Mouse (Mus musculus) MEL-GATA-1-ER (cell line): ENCODE measurements around the gene Amigo1.

ENCODE experiments used
- DNase-seq: peaks from one replicate; pipeline ENCODE4 v3.0.0-alpha.2; 2012; ENCODE audit warnings: low read depth; ENCODE audit errors: extremely low read depth

Amigo1 gene

DNA sequence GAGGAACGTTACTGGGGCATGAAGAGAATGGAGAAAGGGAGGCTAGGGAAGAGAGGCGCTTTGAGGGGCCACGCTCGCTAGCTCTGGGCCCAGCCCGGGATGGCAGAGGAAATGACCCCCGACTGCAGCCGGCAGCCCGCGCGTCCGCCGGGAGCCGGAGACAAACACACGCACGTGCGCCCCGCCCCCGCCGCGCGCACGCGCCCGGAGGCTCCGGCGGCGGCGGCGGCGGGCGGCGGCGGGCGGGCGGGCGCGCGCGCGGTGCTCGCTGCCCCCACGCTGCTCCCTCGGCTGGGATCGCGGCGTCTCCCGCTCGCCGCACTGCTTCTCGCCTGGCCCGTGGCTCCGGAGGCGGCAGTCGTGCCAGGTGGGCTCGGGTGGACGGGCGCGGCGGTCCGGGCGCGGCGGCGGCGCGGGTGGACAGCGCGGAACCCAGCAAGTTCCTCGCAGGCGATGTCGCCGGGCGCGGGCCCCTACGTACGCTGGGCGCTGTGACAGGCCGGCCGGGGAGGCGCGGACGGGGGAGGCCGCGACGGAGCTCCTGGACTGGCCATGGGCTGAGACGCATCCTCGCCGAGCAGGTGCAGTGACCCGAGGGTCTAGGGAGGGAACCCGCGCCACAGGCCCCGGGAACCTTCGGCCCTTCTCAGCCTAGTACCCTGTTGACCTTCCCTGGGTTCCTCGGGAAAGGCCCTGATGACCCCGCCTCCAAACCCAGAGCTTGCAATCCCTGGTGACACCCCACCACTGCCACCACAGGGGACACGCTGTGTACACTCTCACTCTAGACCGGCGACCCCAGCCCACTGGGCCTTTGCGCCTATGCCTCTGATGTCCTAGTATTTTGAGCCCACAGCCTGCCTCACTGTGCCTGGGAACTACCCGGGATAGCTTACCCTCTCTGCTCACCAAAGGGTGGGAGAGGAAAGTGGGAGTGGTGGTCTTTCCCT lies at the start of gene Amigo1:
Gene Amigo1, plus strand, starts transcription at position 238 of the 950 bp plus-strand sequence.
- no peak for DNase-seq

DNA sequence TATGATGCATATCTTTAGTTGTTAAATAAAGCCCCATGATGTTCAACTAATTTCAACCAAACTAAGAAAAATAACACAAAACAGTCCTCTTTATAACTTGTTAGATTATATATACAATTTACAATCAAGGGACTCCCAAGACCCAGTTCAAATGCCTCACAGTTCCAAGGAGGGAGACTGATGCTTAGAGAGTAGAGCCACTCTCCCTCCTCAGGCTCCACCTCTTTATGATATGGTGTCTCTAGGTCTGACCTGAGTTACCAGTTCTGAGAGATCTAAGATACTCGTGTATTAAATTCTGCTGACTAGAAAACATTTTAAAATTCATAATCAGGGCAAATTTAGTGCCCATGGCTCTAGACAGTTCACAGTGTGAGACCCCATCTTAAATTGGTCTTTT lies 47.0 kb upstream of the Amigo1 start:
- no peak for DNase-seq

DNA sequence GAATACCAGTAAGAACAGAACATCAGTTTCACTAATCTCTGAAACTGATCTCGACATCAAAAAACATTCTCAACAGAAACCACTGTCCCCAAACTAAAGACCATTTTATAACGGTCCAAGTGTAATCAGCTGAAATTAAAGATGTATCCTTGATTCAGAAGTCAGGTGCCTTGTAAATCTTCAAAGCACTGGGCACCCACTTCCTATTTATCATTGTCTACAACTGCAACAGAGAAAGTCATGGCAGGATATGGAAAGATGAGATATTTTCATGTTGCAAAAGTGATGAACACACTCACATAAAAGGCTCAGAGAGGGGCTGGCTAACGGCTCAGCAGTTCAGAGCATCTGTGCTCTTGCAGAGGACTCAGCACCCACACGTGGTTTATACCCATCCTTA lies 45.3 kb upstream of the Amigo1 start:
- DNase-seq = no peak

DNA sequence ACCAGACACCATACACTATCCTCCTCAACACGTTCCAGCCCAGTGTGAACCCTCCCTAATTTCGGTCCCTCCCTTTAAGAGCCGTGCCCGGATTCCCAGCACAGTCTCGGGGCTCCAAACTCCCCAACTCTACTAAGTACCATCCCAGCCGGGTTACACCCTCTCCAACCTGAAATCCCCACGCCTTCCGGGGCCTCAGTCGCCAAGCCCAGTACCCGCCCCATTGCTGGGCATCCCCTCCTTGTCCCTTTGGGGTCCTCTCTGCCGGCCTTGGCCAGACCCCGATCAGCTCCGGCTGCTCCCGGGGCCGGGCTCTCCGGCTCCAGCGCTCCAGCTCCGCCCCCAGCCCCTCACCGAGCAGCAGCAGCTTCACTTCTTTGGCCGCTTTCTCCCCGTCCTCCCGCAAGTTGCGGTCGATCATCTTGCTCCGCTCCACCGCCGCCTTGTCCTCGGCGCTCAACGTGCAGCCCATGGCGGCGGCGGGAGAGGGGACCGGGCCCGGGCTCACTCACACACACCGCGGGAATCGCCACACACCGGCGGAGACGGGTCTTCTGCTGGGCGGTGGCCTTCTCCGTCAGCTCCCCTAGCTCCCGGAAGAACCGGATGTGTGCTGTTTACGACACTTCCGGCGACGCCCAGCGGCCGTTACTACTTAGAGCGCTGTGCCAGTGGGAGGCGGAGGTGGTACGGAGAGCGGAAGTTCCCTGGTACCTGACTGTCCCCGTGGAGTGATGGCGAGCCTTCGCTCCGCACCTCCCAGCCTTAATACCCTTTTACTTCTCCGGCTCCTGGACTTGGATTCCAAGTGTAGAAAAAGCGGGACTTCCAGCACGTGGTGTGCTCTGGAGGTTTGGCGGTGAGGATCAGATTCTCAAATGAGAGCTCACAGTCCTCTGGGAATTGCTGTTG lies 40.3 kb upstream of the Amigo1 start, which contains the start of gene Gnai3:
Gene Gnai3, minus strand, starts transcription at position 613 of the 912 bp plus-strand sequence.
- peak; percentile 96 for DNase-seq

DNA sequence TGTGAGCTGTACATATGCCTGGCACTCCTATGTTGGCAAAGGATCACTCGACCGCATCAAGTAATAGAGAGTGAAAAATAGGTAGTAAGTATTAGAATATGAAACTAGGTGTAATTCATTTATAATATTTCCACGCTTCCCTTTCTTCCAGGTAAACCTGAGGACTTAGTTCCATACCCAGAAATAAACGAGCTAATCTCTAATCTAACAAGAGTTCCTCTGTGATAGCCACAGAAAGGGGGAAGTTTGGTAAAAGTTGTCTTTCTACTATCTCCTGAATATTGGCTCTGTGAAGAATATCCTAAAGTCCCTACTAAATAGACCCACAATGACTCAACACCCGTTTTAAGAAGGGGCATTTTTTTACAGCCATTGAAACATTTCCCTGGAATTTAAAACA lies 39.5 kb upstream of the Amigo1 start:
- peak; percentile 61 for DNase-seq

DNA sequence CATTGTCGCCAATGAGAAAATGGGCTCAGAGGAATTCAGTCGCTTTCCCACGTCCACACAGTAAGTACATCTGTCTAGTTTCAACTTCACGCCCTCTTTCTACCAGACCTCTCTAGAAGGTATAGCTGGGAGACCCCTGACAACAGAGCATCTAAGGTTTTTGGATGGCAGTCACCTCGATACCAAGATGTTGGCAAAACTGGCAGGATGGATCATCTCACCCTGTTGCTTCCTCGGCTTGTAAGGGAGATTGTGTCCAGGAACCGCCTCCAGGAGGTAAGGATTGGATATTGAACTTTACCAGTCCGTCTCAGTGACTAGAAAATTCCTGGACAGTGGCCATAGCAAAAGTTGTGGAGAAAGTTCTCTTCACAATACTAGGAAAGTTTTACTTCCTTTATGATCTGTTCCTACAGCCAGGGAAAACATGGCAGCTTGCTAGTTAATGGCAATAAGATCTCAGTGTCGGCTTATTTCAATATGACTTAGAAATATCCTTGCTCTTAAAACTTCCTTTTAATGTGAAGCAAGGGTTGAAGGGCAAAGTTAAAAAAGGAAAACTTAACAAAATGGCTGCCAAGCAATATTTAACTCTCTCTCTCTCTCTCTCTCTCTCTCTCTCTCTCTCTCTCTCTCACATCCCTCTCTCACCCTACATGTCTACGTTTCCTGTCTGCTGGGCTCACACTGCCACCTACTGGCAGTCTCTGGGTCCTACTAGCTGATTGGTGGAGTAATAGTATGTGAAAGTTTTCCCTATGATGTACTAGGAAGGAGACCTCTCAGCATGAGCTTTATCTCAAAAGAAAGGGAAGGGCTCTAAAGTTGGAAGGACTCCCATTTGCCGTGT lies 38.5 kb upstream of the Amigo1 start:
- peak; percentile 96 for DNase-seq

DNA sequence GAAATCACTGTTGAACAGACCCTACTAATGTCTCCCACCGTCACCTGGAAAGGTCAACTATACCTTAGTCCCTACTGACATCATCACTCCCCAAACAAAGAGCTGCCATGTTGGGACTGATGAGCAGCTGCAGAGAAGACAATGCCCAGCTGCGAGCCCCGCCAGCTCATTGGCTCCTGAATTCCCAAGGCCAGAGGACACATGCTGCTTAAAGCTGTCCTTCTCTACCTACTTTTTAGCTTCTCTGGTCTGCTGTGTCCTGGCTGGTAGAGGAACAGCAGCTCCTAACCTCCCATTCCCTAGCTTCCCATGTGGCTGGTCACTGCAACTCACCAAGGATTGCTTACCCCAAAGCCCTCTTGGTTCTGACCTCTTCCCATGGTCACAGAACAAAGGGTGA lies 33.8 kb upstream of the Amigo1 start:
- no peak for DNase-seq

DNA sequence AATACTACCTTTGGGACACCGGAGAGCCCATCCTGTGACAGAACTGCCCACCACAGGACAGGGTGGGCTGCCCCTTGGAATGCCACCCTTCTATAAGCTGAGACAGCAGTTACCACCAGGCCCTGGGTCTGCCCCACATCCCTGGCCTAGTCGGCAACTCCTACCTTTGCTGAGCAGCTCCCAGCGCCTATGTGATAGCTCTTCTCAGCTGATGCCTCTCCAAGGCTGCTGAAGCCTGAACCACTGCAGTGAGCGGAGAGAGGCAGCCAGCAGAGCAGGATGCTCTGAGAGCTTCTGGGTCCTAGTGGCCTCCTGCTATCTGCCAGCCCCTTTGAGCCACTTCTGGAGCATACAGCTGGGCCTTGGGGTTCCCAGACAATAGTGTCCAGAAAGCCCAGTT lies 31.5 kb upstream of the Amigo1 start, which contains the start of gene Gpr61:
Gene Gpr61, minus strand, starts transcription at position 227 of the 400 bp plus-strand sequence.
- DNase-seq = no peak

DNA sequence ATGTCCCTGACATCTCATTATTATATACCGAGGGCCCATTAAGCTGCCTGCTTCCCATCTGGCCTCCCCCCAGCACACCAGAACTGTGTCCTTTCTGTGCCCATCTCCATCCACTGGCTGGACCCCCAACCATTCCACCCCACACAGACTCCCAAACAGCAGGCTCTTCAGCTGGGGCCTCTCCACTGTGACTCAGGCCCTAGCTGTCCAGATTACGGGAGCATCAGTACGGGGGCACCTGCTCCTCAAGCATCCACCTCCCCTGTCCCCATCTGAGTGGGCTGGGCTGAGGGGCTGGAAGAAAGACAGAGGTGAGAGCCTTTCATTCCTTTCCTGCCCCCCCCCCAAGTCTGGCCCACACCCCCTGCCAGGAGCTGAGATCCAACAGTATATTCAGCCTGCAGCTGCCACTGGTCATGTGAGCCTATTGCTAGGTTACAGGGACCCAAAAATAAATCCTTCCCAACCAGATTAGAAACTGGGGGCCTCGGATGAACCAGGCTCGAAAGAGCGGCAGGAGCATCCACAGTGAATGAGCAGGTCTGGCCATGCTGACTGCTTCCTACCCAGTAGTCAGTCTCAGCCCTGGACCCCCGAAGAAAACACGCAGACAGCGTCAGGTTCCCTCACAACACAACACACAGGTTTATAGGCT lies 27.6 kb upstream of the Amigo1 start:
- no peak for DNase-seq

DNA sequence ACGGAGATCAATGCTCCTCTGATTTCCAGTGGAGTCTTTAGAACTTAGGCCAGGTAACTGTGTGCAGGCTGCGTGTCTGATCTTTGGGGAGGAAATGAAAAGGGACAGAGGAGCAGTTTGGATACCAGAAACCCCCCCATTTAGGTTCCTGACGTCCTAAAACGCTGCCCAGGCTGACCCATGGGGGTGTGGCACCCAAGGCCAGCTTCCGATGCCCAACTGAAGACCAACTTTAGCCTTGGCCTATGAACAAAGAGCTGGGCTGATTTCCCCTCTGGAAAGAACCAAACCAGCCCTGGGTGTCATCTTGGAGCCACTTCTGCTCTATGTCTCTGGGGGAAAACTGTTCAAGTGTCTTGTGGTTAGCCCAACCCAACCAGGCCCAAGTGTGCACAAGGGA lies 22.0 kb upstream of the Amigo1 start:
- no peak for DNase-seq

DNA sequence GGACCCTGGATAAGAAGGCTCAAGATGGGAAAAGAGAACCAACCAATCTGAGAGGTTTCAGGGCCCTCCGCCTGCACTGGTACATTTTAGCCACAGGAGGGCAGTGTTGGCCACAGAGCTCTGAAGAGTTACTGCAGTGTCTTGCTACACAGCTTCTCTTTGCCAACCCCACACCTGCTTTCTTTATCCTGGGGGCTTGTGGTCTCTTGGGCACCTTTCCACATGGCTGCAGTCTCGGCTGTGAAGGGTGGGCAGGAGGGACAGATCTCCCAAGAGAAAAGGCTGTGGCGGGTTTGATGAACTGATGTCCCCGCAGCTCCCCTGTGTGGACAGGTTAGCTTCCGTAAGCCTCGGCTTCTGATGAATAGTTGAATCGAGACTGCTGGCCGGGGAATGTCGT lies 21.3 kb upstream of the Amigo1 start:
- peak; percentile 56 for DNase-seq

DNA sequence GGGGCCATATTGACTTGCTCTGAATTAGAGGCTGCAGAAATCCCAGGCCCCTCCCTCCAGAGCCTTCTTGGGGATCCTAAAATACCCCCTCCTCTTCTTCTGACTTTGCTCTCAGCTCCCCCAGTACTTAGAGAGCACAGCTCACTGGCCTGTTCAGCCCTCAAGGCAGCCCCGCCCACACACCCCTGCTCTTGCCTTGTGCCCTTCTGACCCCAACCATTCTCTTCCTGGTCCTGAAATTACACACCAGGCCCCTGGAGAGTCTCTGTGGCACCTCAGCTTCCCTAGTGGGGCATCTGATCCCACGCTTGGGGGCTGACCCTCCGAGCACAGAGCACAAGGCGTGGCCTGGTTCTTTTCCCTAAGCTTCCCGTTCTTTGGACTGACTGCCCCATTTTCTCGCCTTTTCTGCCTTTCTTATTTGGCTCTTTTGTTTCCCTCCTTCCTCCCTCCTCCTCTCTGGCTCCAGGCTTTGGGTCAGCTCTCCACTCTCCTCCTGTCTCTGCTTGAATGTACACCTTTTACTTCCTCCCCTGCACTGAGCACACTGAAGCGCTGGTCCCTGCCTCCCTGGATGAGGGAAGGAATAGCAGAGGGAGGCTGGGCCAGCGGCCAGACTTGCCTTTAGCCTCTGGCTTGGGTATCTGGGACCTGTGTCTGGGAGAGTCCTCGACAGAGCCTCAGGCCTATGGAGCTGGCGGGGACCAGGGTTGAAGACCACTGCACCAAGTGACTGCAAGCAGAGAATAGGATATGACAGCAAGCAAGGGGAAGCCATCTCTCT lies 20.4 kb upstream of the Amigo1 start:
- DNase-seq = no peak

DNA sequence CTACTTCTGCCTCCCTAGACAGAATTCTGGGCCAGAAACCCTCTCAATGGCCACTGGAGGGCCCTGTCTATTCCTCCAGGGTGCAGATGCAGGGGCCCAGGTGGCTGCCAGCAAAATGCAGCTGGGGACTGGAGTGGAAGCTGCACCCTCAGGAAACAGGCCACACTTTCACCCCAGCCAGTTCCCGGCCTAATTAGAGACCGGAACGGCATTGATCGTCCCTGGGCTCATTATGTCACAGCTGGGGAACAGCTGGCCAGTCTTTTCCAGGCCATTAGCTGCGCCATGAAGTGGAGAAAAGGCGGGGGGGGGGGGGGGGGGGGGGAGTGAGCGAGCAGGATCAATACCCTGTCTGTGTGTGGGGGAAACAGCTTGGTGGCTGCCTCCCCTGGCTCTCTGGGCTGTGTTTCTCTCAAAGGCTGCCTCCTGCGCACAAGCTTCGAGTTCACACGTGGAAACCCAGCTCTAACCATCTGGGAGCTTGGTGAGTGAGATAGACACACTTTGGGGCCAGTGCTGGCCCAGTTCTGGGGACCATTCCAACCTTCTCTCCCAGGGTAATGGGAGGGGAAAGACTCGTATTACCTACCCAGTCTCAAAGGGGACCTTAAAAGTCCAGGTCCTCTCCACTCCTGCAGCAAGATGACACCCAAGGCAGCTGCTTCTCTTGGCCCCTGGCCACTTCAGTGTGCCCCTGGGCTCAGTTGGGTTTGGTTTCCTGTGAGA lies 19.5 kb upstream of the Amigo1 start:
- no peak for DNase-seq

DNA sequence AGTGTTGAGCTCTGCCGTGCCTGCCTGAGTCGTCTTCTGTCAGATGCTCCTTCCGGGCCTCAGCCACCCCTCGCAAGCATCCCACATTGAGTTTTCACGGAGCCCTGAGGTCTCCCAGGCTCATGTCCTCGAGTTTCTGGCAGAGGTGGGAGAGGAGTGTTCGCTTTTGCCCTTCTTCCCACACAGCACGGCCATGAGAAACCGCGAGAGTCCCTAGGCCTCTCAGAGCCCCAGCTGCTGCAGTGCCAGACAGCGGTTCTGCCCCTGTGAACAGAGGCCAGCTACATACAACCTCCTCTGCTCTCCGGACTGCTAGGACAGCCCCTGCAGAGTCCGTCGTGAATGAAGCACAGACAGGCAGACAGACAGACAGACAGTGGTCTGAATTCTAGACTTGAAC lies 18.6 kb upstream of the Amigo1 start:
- DNase-seq = no peak

DNA sequence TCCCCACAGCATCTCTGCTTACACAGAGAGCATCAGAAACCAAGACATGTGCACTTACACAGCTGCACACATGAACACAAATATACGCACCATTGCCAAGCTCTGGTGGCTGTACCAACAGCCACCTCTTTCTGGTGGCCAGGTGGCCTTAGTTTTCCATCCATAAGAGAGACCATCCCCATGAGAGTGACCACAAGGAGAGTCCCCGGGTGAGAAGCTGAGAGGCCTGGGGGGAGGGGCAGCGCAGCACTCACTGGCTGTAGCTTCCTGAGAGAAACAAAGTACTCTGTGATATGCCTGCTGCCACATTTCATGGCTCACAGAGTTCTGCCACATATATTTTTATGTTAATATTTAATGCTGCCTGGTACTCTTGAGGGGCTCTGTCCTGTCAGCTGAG lies 16.9 kb upstream of the Amigo1 start:
- no peak for DNase-seq

DNA sequence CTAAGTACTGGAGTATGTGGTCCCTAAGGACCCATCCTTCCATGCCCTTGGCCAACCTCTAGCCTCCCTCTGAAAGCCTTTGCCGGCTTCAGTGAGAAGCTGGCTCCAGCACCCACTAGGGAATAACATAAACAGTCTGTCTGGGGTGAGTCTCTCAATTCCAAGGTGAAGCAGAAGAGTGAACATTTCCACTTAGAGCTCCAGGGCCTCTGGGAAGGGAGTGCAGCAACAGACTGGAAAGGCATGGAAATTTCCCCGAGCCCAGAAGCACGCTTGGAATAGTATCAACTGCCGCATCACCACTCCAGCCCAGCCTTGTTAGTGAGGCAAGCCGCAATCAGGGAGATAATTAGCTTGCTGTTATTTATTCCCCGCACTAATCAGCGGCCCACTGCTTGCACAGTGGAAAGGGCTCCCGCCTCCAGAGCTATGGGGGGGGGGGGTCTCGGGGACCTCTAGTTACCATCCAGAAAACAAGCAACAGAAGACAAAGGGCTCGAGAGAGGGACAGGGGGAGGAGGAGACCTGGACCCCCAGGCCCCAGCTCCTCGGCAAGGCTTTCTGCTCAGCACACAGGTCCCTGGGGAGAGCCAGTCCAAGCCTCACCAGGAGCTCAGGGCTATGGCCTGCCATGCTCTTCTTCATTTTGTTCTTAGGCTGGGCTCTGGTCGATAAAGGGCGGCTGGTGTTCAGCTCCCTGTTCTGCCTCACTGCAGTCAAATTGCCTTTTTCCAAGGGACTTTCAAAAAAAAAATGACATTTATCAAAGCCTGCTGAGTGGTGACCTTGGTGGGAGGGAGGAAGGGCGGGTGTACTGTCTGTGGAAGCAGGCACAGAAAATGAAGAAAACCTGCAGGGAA lies 11.2 kb upstream of the Amigo1 start:
- no peak for DNase-seq

DNA sequence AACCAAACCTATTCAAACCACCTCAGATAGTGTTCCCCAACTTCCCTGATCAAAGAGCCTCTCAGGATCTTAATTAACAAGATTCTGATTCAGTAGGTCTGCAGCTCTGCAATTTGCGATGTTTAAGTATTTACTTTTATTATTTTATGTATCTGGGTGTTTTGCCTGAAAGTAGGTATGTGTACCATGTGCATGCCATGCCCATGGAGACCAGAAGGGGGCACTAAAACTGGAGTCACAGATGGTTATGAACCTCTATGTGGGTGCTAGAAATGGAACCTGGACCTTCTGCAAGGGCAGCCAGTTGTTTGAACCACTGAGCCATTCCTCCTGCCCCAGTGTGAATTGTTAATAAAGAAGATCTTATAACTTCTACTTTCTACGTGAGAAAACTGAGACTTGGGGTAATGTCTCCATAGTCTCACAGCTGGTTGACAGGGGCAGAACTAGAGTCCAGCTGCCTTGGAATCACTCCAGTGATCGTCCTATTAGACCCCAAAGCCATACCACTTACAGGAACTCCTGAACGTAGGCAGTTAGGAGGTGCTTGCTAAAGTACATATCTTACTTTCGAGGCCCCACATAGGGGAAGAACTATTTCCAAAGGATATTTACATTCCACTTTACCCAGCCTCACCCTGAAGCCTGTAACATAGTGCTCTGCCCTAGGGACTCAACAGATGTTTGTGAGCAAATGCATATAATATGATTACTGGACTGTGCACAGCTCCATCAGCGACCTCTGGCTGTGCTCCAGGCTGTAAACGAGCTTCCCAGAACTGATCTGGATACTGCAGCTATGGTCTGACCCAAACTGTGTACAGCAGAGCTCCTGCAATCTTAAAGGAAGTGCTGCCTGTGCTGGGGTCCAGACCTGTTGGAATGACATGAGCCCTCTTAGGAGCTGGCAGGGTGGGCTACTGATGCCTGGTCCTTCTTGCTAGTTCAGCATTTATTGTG lies 7.1 kb upstream of the Amigo1 start:
- DNase-seq = no peak
